Mouse (Mus musculus) CH12.LX (cell line): ENCODE data around the gene Entpd2. TPM values are rescaled to one million over a fixed set of nuclear protein-coding genes. Genes with fewer than 3 reads are reported as not detected.

Experiments
- DNase-seq: peaks from one replicate; pipeline ENCODE4 v3.0.0-alpha.2; 2013; ENCODE audit errors: extremely low read depth
- H3K27ac ChIP-seq: 2 replicates; pipeline ENCODE4 v1.5.1; 2012; ENCODE audit warnings: low read depth, mild to moderate bottlenecking, control low read depth, moderate library complexity; ENCODE audit not compliant: insufficient read depth
- H3K27me3 ChIP-seq: replicated peaks from 2 replicates; pipeline ENCODE3; 2012; ENCODE audit warnings: inconsistent platforms
- H3K36me3 ChIP-seq, 2 experiments: replicated peaks in 1 of 2; 2 replicates each; pipeline versions ENCODE3 to v1.6.1; 2012; ENCODE audit warnings: inconsistent platforms in 1 of 2, low read length in 1 of 2, mild to moderate bottlenecking in 1 of 2, mixed read lengths in 1 of 2, moderate library complexity in 1 of 2; ENCODE audit not compliant: control insufficient read depth in 1 of 2, insufficient read depth in 1 of 2
- H3K4me1 ChIP-seq, 2 experiments: 2 replicates each; pipeline ENCODE4 v1.6.1; 2012; ENCODE audit warnings: inconsistent platforms in 1 of 2, moderate library complexity in 1 of 2; ENCODE audit not compliant: insufficient read depth in 2 of 2, control insufficient read depth in 1 of 2
- H3K4me2 ChIP-seq: 2 replicates; pipeline ENCODE4 v1.6.1; 2012; ENCODE audit warnings: low read depth, mild to moderate bottlenecking, control low read depth; ENCODE audit not compliant: poor library complexity, insufficient read depth, severe bottlenecking
- H3K4me3 ChIP-seq, 3 experiments: fragments of 150-350 bp in 1 of 3; sonication (generic) in 1 of 3; replicated peaks in 1 of 3; 2 replicates each; pipeline versions ENCODE3 to v1.5.1; 2011 to 2012; ENCODE audit warnings: low read depth in 2 of 3, low read length in 2 of 3, mild to moderate bottlenecking in 2 of 3, moderate library complexity in 2 of 3, control low read depth in 1 of 3, improper control_type of control experiment in 1 of 3, inconsistent platforms in 1 of 3, mixed read lengths in 1 of 3; ENCODE audit not compliant: poor library complexity in 1 of 3
- H3K79me2 ChIP-seq: replicated peaks from 2 replicates; pipeline ENCODE4 v1.6.1; 2012; ENCODE audit warnings: mild to moderate bottlenecking, moderate library complexity; ENCODE audit not compliant: control insufficient read depth, poor library complexity, insufficient read depth, severe bottlenecking; ENCODE audit errors: extremely low read depth
- H3K9ac ChIP-seq: 2 replicates; pipeline ENCODE4 v1.6.1; 2012; ENCODE audit warnings: low read depth, mild to moderate bottlenecking, control low read depth, moderate library complexity; ENCODE audit not compliant: insufficient read depth
- H3K9me3 ChIP-seq: replicated peaks from 2 replicates; pipeline ENCODE3; 2012; ENCODE audit warnings: low read length, inconsistent platforms, mixed read lengths
- CHD1 ChIP-seq: IDR thresholded peaks from 2 replicates; pipeline ENCODE4 v1.6.1; 2012; ENCODE audit warnings: low read depth, low read length, improper control_type of control experiment, inconsistent platforms
- CHD2 ChIP-seq: IDR thresholded peaks from 2 replicates; pipeline ENCODE4 v1.6.1; 2011; ENCODE audit warnings: low read length, improper control_type of control experiment
- E2F4 ChIP-seq: IDR thresholded peaks from 2 replicates; pipeline ENCODE4 v1.6.1; 2011; ENCODE audit warnings: low read depth, low read length, improper control_type of control experiment; ENCODE audit not compliant: insufficient replicate concordance
- ELF1 ChIP-seq: IDR thresholded peaks from 2 replicates; pipeline ENCODE4 v1.6.1; 2014; ENCODE audit warnings: low read depth, mild to moderate bottlenecking, inconsistent platforms, low read length, improper control_type of control experiment
- EP300 ChIP-seq: IDR thresholded peaks from 2 replicates; pipeline ENCODE4 v1.6.1; 2011; ENCODE audit warnings: low read length, improper control_type of control experiment
- ETS1 ChIP-seq: conservative IDR thresholded peaks from 2 replicates; pipeline ENCODE4 v1.6.1; 2012; ENCODE audit warnings: low read depth, mild to moderate bottlenecking, inconsistent platforms, low read length, improper control_type of control experiment, moderate library complexity
- GABPA ChIP-seq: IDR thresholded peaks from 2 replicates; pipeline ENCODE4 v1.6.1; 2012; ENCODE audit warnings: low read depth, low read length, improper control_type of control experiment, inconsistent platforms; ENCODE audit not compliant: insufficient replicate concordance
- HCFC1 ChIP-seq: IDR thresholded peaks from 2 replicates; pipeline ENCODE4 v1.6.1; 2012; ENCODE audit warnings: low read depth, mild to moderate bottlenecking, inconsistent platforms, low read length, improper control_type of control experiment
- IRF4 ChIP-seq: IDR thresholded peaks from 2 replicates; pipeline ENCODE4 v1.6.1; 2014; ENCODE audit warnings: low read depth, mild to moderate bottlenecking, inconsistent platforms, low read length, improper control_type of control experiment
- JUND ChIP-seq: conservative IDR thresholded peaks from 2 replicates; pipeline ENCODE4 v1.6.1; 2011; ENCODE audit warnings: low read depth, low read length, improper control_type of control experiment
- MAZ ChIP-seq: IDR thresholded peaks from 2 replicates; pipeline ENCODE4 v1.6.1; 2012; ENCODE audit warnings: low read depth, mild to moderate bottlenecking, inconsistent platforms, low read length, improper control_type of control experiment, moderate library complexity
- MYC ChIP-seq: IDR thresholded peaks from 2 replicates; pipeline ENCODE4 v1.6.1; 2011; ENCODE audit warnings: low read depth, mild to moderate bottlenecking, improper control_type of control experiment, low read length
- NRF1 ChIP-seq: IDR thresholded peaks from 2 replicates; pipeline ENCODE4 v1.6.1; 2014; ENCODE audit warnings: low read depth, mild to moderate bottlenecking, inconsistent platforms, low read length, improper control_type of control experiment, moderate library complexity
- PAX5 ChIP-seq: IDR thresholded peaks from 2 replicates; pipeline ENCODE4 v1.6.1; 2012; ENCODE audit warnings: low read length, inconsistent platforms, mixed read lengths
- POLR2A ChIP-seq: IDR thresholded peaks from 2 replicates; pipeline ENCODE4 v1.6.1; 2011; ENCODE audit warnings: low read depth, mild to moderate bottlenecking, improper control_type of control experiment, low read length
- POLR2AphosphoS2 ChIP-seq: IDR thresholded peaks from 2 replicates; pipeline ENCODE4 v1.6.1; 2011; ENCODE audit warnings: low read depth, low read length, improper control_type of control experiment
- RCOR1 ChIP-seq: conservative IDR thresholded peaks from 2 replicates; pipeline ENCODE4 v1.6.1; 2012; ENCODE audit warnings: low read depth, mild to moderate bottlenecking, inconsistent platforms, low read length, improper control_type of control experiment
- SMC3 ChIP-seq: IDR thresholded peaks from 2 replicates; pipeline ENCODE4 v1.6.1; 2011; ENCODE audit warnings: low read depth, low read length, improper control_type of control experiment
- TBP ChIP-seq: conservative IDR thresholded peaks from 2 replicates; pipeline ENCODE4 v1.6.1; 2011; ENCODE audit warnings: low read depth, low read length, improper control_type of control experiment
- TCF12 ChIP-seq: IDR thresholded peaks from 2 replicates; pipeline ENCODE4 v1.6.1; 2014; ENCODE audit warnings: low read depth, mild to moderate bottlenecking, inconsistent platforms, low read length, improper control_type of control experiment
- UBTF ChIP-seq: IDR thresholded peaks from 2 replicates; pipeline ENCODE4 v1.6.1; 2012; ENCODE audit warnings: low read depth, mild to moderate bottlenecking, inconsistent platforms, low read length, improper control_type of control experiment, moderate library complexity
- USF1 ChIP-seq: IDR thresholded peaks from 2 replicates; pipeline ENCODE4 v1.6.1; 2014; ENCODE audit warnings: low read depth, mild to moderate bottlenecking, inconsistent platforms, low read length, improper control_type of control experiment
- ZKSCAN1 ChIP-seq: IDR thresholded peaks from 2 replicates; pipeline ENCODE4 v1.6.1; 2012; ENCODE audit warnings: low read depth, inconsistent platforms, low read length, improper control_type of control experiment, borderline replicate concordance
- ZNF384 ChIP-seq: IDR thresholded peaks from 2 replicates; pipeline ENCODE4 v1.6.1; 2012; ENCODE audit warnings: low read depth, low read length, improper control_type of control experiment, inconsistent platforms
- dilution Hi-C: fragments of 300-500 bp; cut with MboI; formaldehyde crosslinking; loops from 2 replicates; pipeline ENCODE4 v1.14.3; 2020; ENCODE audit warnings: low sequenced_read_pairs; ENCODE audit not compliant: extremely low pct_unique_long_range_greater_than_20kb, extremely low pct_ligation_motif_present
- in situ Hi-C: fragments of 300-500 bp; cut with MboI; formaldehyde crosslinking; loops from 3 replicates; pipeline ENCODE4 v1.14.3; 2019; ENCODE audit warnings: low sequenced_read_pairs, low pct_ligation_motif_present, low pct_unique_long_range_greater_than_20kb, mixed read lengths
- polyA plus RNA-seq: library from polyadenylated mRNA; unstranded; fragments of >175 nt; gene quantifications from 2 replicates; pipeline ENCODE4 v1.2.1, GENCODE M21; 2012; ENCODE audit warnings: low read depth; ENCODE audit not compliant: insufficient read length
- total RNA-seq, 2 experiments: library from RNA; depleted of rRNA; stranded (reverse); fragments of 300-350 nt in 1 of 2; fragments of >200 nt in 1 of 2; gene quantifications; 2 replicates each; pipeline ENCODE4 v1.2.3; 2012 to 2014

Gene Entpd2
- total and polyA plus RNA-seq, 3 experiments = not detected

- TF ChIP-seq RCOR1 (no peak), SMC3 (no peak), CHD1 (no peak), POLR2AphosphoS2 (no peak), CHD2 (0 out of 2 replicates have a peak, but pooled peaks have one; percentile 17), MYC (no peak), ELF1 (no peak; the same call in 1 of the 2 replicates), JUND (no peak), GABPA (no peak), MAZ (peak; percentile 91), ZKSCAN1 (peak; percentile 4; the same call in 1 of the 2 replicates), PAX5 (no peak), ETS1 (no peak), POLR2A (no peak; the same call in 1 of the 2 replicates), TBP (0 out of 2 replicates have a peak, but pooled peaks have one; percentile 13), EP300 (peak; percentile 39; the same call in 1 of the 2 replicates), USF1 (peak; percentile 98), HCFC1 (peak; percentile 75), UBTF (no peak)
Observed at GRCm38 (mm10) chr2:25356208-25357079, 39.2 kb upstream of the Entpd2 start, which contains the start of gene Dpp7 (continued).

- Histone ChIP-seq H3K9ac (no peak overlapping the region), H3K36me3 (peaks cover 20 to 59% of the 10 kb centered on the region in 2 experiments), H3K4me1 (peaks cover 11 to 27% of the 10 kb centered on the region in 2 experiments), H3K9me3 (no peaks in the 10 kb centered on the region), H3K27me3 (no peaks in the 10 kb centered on the region), H3K79me2 (no peaks in the 10 kb centered on the region), H3K4me2 (no peak overlapping the region), H3K4me3 (no peak overlapping the region), H3K27ac (no peak overlapping the region)
- no peak for TF ChIP-seq ZNF384
- TF ChIP-seq TBP = no peak
- no peak for TF ChIP-seq MAZ
- no peak for TF ChIP-seq USF1
- no peak for TF ChIP-seq RCOR1
- TF ChIP-seq UBTF = no peak
- TF ChIP-seq POLR2AphosphoS2 = no peak
- TF ChIP-seq HCFC1 = no peak
- TF ChIP-seq E2F4 = no peak
- no peak for TF ChIP-seq SMC3
- TF ChIP-seq IRF4 = no peak
- no peak for TF ChIP-seq NRF1
- TF ChIP-seq PAX5 = no peak
- TF ChIP-seq TCF12 = no peak
- in situ Hi-C loops (no loop called here), dilution Hi-C loops (no loop called here)
- no peak for DNase-seq
Observed at GRCm38 (mm10) chr2:25359848-25360247, 35.8 kb upstream of the Entpd2 start.
